Mouse (Mus musculus) thymus, adult 2 months (tissue): ENCODE measurements at regions not wholly inside any gene's neighbourhood (a gene's known extent, or its start where the extent isn't known, plus 50 kb on each side); places are given as distances from the start of the nearest gene placed in this dataset.

Experiments
- DNase-seq: peaks from one replicate; pipeline ENCODE4 v3.0.0; 2021
- H3K27ac ChIP-seq: fragments of 200-500 bp; 2 replicates; pipeline ENCODE4 v1.5.1; 2012; ENCODE audit warnings: low read length, control low read depth; ENCODE audit not compliant: control insufficient read depth, insufficient read depth
- H3K27me3 ChIP-seq: fragments of 200-500 bp; 2 replicates; pipeline ENCODE4 v1.6.1; 2012; ENCODE audit warnings: mild to moderate bottlenecking, low read length, moderate library complexity, mixed read lengths; ENCODE audit not compliant: control insufficient read depth, insufficient read depth
- H3K36me3 ChIP-seq: fragments of 200-500 bp; 2 replicates; pipeline ENCODE4 v1.6.1; 2012; ENCODE audit warnings: mild to moderate bottlenecking, low read length, moderate library complexity; ENCODE audit not compliant: control insufficient read depth, insufficient read depth
- H3K4me1 ChIP-seq: fragments of 200-500 bp; replicated peaks from 2 replicates; pipeline ENCODE4 v1.6.1; 2012; ENCODE audit warnings: low read length; ENCODE audit not compliant: control insufficient read depth, insufficient read depth
- H3K4me3 ChIP-seq: fragments of 200-500 bp; 2 replicates; pipeline ENCODE4 v1.5.1; 2012; ENCODE audit warnings: mild to moderate bottlenecking, low read length, control low read depth, moderate library complexity; ENCODE audit not compliant: control insufficient read depth, insufficient read depth
- CTCF ChIP-seq: fragments of 200-500 bp; IDR thresholded peaks from 2 replicates; pipeline ENCODE4 v1.5.1; 2012; ENCODE audit warnings: mild to moderate bottlenecking, control low read depth, low read length, moderate library complexity, borderline replicate concordance; ENCODE audit not compliant: control insufficient read depth, poor library complexity, insufficient read depth; ENCODE audit errors: extremely low read depth
- POLR2A ChIP-seq: fragments of 200-500 bp; IDR thresholded peaks from 2 replicates; pipeline ENCODE4 v1.6.1; 2012; ENCODE audit warnings: mild to moderate bottlenecking, low read length, control low read depth, moderate library complexity; ENCODE audit not compliant: control insufficient read depth, poor library complexity, insufficient read depth; ENCODE audit errors: extremely low read depth
- WGBS: fragments of 180-500 bp; shearing (Covaris S2); methylation state at CpG from one replicate; pipeline ENCODE4 v1.1.7; 2018; 5-methylcytosine and 5-hydroxymethylcytosine counted together

- TF ChIP-seq CTCF (no peak), POLR2A (no peak)
- WGBS = 96% methylated on average over 8 of the region's 8 CpGs
- H3K27me3 ChIP-seq = no peaks in the 10 kb centered on the region
Measured at GRCm38 (mm10) chr19:37497161-37497560, 53.1 kb upstream of the Exoc6 start.

GRCm38 (mm10) chr19:37498438-37498837 is 51.8 kb upstream of the Exoc6 start:
- no peak for DNase-seq
- Histone ChIP-seq H3K4me3 (no peak overlapping the region), H3K27me3 (no peaks in the 10 kb centered on the region), H3K27ac (no peak overlapping the region), H3K4me1 (peaks cover 9% of the 10 kb centered on the region), H3K36me3 (no peaks in the 10 kb centered on the region)
- TF ChIP-seq POLR2A (no peak), CTCF (no peak)
- WGBS = 96% methylated on average over 3 of the region's 3 CpGs

More at GRCm38 (mm10) chr19:37497161-37497560, 53.1 kb upstream of the Exoc6 start:
- no peak overlapping the region for H3K4me3 ChIP-seq
- H3K27ac ChIP-seq = no peak overlapping the region
- H3K36me3 ChIP-seq = no peaks in the 10 kb centered on the region
- no peak for DNase-seq
- peaks cover 9% of the 10 kb centered on the region for H3K4me1 ChIP-seq
